Mouse (Mus musculus) embryonic facial prominence, embryonic 11.5 days (tissue): Measurements from ENCODE around the gene 1700020D05Rik. TPM values are rescaled to one million over a fixed set of nuclear protein-coding genes. Genes with fewer than 3 reads are reported as not detected.
"Not testable (repeated sequence)": the region's sequence is repeated elsewhere in the genome, so short reads cannot be mapped to it uniquely, and the experiment has no call there.

Source experiments
- ATAC-seq: fragments of 200-750 bp; cut with Nextera tagmentation; replicated peaks from 2 replicates; pipeline ENCODE4 v1.8.0; 2017; ENCODE audit warnings: low read depth; ENCODE audit not compliant: insufficient number of reproducible peaks, low FRiP score, low TSS enrichment
- DNase-seq: peaks from one replicate; pipeline ENCODE4 v3.0.0-alpha.2; 2015; ENCODE audit warnings: low spot score
- H3K27ac ChIP-seq: fragments of 300-500 bp; sonication (generic); replicated peaks from 2 replicates; pipeline ENCODE4 v1.5.1; 2014; ENCODE audit warnings: mild to moderate bottlenecking, low read depth, low read length, control low read depth
- H3K27me3 ChIP-seq: fragments of 300-500 bp; sonication (generic); 2 replicates; pipeline ENCODE4 v1.6.1; 2014; ENCODE audit warnings: mild to moderate bottlenecking, low read length, moderate library complexity, mixed read lengths; ENCODE audit not compliant: control insufficient read depth, insufficient read depth
- H3K36me3 ChIP-seq: fragments of 300-500 bp; sonication (generic); replicated peaks from 2 replicates; pipeline ENCODE4 v1.6.1; 2014; ENCODE audit warnings: low read depth, mild to moderate bottlenecking, low read length, moderate library complexity, mixed read lengths; ENCODE audit not compliant: control insufficient read depth, insufficient read depth
- H3K4me1 ChIP-seq: fragments of 300-500 bp; sonication (generic); 2 replicates; pipeline ENCODE4 v1.6.1; 2014; ENCODE audit warnings: low read length, mixed read lengths; ENCODE audit not compliant: control insufficient read depth, insufficient read depth
- H3K4me2 ChIP-seq: fragments of 300-500 bp; sonication (generic); 2 replicates; pipeline ENCODE4 v1.6.1; 2014; ENCODE audit warnings: low read depth, mild to moderate bottlenecking, control low read depth, low read length, moderate library complexity
- H3K4me3 ChIP-seq: fragments of 300-500 bp; sonication (generic); 2 replicates; pipeline ENCODE4 v1.5.1; 2014; ENCODE audit warnings: low read depth, low read length, control low read depth
- H3K9ac ChIP-seq: fragments of 300-500 bp; sonication (generic); replicated peaks from 2 replicates; pipeline ENCODE4 v1.6.1; 2014; ENCODE audit warnings: mild to moderate bottlenecking, control low read depth, low read length
- H3K9me3 ChIP-seq: fragments of 300-500 bp; sonication (generic); replicated peaks from 2 replicates; pipeline ENCODE4 v1.6.1; 2016; ENCODE audit warnings: mild to moderate bottlenecking, low read length, inconsistent platforms, mixed read lengths; ENCODE audit not compliant: control insufficient read depth
- WGBS: fragments of 180-500 bp; shearing (Covaris S2); extraction: QIAGEN DNeasy Blood & Tissue Kit; methylation state at CpG from one replicate; pipeline ENCODE4 v1.1.7; 2014; 5-methylcytosine and 5-hydroxymethylcytosine counted together
- polyA plus RNA-seq: library from polyadenylated mRNA; unstranded; fragments of >200 nt; fragmentation: Nextera tagmentation; extraction: Ambion mirVana; gene quantifications from 2 replicates; pipeline ENCODE4 v1.2.1, GENCODE M21; 2014

The 1700020D05Rik gene
- polyA plus RNA-seq, 1 experiment from 2014 or later: not detected

DNA sequence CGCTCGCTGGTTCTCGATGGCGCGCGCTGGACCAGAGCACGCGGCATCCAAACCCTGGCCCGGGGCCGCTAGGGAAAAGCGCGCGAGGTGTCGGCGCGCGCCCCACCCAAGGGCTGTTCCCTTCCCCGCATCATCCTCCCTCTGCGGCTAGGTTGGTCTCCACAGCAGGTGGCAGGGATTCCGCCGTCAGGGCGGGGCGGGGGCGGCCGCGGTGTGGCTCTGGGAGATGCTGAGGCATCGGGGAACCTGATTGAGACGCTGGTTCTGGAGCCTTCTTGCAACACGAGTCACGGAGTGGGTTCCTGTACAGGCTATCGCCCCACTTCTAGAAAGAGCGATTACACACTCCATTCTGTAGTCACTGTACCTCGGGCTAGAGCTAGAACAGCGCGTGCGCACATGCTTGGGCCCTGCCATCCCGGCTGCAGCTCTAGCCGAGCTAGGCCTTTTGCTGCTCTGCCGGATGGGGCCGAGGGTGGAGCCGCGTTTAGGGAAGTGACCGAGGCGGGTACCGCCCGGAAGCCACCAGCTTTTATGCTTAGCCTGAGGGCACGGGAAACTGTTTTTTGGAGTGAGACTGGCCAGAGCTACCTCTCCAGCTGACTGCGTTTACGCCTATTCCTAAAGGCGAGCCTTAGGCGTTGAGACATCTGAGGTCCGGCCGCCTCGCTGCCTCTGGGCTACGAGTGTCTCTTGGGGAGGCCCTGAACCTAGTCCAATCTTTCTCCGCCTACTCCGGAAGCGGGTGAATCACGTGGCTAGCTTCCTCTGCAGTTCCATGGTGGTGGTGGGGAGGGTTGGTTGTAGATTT is 12.5 kb downstream of the 1700020D05Rik start:
- H3K4me1 ChIP-seq: no peaks in the 10 kb centered on the region
- no peaks in the 10 kb centered on the region for H3K9me3 ChIP-seq
- H3K4me2 ChIP-seq: peak overlapping the region; percentile 57
- DNase-seq: peak; percentile 82
- peak; percentile 7; the same call in 1 of the 2 replicates for ATAC-seq
- no peaks in the 10 kb centered on the region for H3K27me3 ChIP-seq
- H3K4me3 ChIP-seq: peak overlapping the region; percentile 99
- peak overlapping the region; percentile 99 for H3K27ac ChIP-seq
- H3K36me3 ChIP-seq: peaks cover 6% of the 10 kb centered on the region
- H3K9ac ChIP-seq: peak overlapping the region; percentile 93
- under 1% methylated on average over 58 of the region's 59 CpGs for WGBS

DNA sequence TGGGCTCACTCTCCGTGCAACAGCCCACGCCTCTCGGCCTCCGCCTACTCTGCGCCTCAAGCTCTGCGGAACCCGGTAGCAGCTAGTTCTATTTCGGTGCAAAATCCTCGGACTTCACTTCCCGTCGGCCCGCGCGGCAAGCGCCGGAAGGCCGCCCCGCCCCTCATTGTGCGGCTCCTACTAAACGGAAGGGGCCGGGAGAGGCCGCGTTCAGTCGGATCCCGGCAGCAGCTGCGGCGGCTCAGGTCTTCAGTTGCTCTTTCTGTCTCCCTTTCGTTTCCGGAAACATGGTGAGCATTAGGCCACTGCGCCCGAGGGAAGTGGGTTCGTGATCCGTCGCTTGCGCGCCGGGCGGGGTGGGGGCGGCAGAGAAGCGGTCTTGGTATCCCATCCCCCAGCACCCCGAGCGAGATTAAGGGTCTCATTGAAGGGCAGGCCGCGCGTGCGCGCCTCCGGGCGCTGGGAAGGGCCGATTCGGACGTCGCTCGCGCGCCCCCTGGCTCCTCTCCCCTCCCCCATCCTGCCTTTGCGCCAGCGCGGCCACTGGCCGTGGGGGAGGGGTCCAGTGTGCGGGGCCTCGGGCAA is 13.2 kb downstream of the 1700020D05Rik start, which contains the start of gene Cfl1:
Gene Cfl1, plus strand, starts transcription at position 143 of the 585 bp plus-strand sequence.
- under 1% methylated on average over 58 of the region's 62 CpGs for WGBS
- Histone ChIP-seq H3K9ac (peak within 1 kb of the TSS; percentile 93), H3K36me3 (peaks cover 6% of the 10 kb centered on the region), H3K27me3 (no peaks in the 10 kb centered on the region), H3K4me2 (peak within 1 kb of the TSS; percentile 81), H3K4me3 (peak within 1 kb of the TSS; percentile 99), H3K27ac (peak within 1 kb of the TSS; percentile 99), H3K9me3 (no peaks in the 10 kb centered on the region), H3K4me1 (no peaks in the 10 kb centered on the region)
- peak; percentile 53 for ATAC-seq
- DNase-seq: peak; percentile 97

DNA sequence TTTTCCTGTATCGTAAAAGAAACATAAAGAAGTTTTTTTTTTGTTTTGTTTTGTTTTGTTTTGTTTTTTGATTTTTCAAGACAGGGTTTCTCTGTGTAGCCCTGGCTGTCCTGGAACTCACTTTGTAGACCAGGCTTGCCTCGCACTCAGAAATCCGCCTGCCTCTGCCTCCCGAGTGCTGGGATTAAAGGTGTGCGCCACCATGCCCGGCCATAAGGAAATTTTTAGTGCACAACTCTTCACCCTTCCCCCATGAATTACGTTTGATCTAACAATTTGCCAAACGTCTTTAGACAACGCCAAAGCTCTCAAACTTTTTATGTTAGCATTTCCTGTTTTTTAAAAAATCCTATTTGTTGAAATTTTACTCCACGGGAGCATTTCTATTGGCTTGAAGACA is 13.9 kb downstream of the 1700020D05Rik start:
- not testable (repeated sequence) for H3K4me3 ChIP-seq, H3K9ac ChIP-seq, H3K4me2 ChIP-seq, ATAC-seq, H3K9me3 ChIP-seq, H3K27me3 ChIP-seq, DNase-seq, H3K36me3 ChIP-seq, H3K4me1 ChIP-seq
- H3K27ac ChIP-seq: peak overlapping the region; percentile 99
- 55% methylated on average over 10 of the region's 10 CpGs for WGBS

DNA sequence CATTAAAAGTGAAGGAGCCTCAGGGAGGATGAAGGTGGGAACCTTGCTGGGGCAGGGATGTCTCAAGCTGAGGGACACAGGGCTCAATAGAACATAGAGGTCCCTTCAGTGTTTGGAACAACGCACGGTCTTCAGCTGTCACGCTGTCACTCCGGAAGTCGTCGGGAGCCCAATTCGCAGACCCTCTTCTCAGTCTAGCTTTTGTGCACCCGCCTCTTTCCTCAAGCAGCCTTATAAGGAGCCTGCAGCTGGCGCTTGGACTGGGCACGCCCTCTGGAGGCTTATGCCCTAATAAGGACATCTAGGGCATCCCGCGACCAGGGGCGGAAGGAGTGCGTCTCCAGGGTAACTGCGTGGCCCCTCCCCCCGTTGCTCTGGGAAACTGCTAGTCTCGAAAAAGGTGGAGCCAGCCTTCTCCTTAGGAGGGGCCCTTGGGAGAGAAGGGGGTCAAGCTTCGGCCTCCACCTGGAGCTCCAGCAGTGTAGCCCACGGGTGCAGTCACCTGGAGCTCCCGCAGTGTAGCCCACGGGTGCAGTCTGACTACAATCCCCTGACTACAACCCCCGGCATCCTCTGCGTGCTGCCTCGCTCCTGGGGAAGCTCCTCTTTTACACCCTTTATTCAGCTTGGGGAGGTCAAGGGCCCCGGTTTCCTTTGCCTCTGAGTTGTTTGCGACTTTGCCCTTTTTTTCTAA is 14.6 kb downstream of the 1700020D05Rik start:
- peak overlapping the region; percentile 52 for H3K9ac ChIP-seq
- peak overlapping the region; percentile 81 for H3K4me2 ChIP-seq
- no peaks in the 10 kb centered on the region for H3K4me1 ChIP-seq
- ATAC-seq (peak; percentile 82), DNase-seq (peak; percentile 99)
- no peaks in the 10 kb centered on the region for H3K27me3 ChIP-seq
- H3K36me3 ChIP-seq: peaks cover 4% of the 10 kb centered on the region
- H3K4me3 ChIP-seq: peak overlapping the region; percentile 48
- WGBS: 0% methylated on average over 26 of the region's 26 CpGs
- peak overlapping the region; percentile 99 for H3K27ac ChIP-seq
- H3K9me3 ChIP-seq: no peaks in the 10 kb centered on the region

DNA sequence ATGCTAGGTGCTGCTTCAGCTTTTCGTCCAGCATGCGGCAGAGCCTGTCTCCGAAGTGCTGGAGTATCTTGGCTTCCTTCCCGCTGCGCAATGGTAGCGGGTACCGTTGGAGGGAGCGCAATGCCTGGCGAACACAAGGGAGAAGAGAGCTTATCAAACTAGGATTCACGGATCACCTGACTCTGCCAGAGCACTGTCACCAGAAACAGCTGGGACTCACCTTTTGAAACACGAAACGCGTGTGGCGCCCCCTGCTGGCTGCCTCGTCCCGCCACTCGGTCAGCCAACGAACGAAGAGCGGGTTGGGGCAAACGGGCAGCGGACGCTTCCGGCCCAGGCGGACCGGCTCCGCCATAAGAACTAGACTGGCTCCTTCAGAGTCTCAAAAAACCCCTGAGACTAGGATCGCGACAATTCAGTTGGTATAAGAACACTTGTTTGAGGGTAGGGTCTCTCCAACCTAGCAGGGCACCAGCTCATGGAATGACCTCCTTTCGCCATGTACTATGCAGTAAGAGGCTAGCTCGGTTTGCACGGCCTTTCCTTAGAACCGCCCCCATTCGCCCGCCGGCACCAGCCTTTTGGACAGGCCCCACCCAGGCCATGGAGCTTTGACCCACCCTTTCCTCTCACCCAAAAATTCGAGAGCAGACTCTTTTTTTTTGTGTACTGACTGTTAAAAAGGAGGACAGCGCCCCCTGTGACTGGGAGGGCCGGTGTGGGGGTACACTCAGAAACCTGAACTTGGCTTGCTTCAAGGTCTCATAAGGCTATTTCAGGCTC is 15.6 kb downstream of the 1700020D05Rik start, which contains the start of gene Mus81:
Gene Mus81, minus strand, starts transcription at position 635 of the 783 bp plus-strand sequence.
- Histone ChIP-seq H3K4me3 (peak within 1 kb of the TSS; percentile 48), H3K4me1 (no peaks in the 10 kb centered on the region), H3K36me3 (peaks cover 4% of the 10 kb centered on the region), H3K4me2 (peak within 1 kb of the TSS; percentile 81), H3K9ac (peak within 1 kb of the TSS; percentile 75), H3K27ac (peak within 1 kb of the TSS; percentile 99), H3K9me3 (no peaks in the 10 kb centered on the region), H3K27me3 (no peaks in the 10 kb centered on the region)
- under 1% methylated on average over 39 of the region's 39 CpGs for WGBS
- DNase-seq (peak; percentile 97), ATAC-seq (peak; percentile 72)

DNA sequence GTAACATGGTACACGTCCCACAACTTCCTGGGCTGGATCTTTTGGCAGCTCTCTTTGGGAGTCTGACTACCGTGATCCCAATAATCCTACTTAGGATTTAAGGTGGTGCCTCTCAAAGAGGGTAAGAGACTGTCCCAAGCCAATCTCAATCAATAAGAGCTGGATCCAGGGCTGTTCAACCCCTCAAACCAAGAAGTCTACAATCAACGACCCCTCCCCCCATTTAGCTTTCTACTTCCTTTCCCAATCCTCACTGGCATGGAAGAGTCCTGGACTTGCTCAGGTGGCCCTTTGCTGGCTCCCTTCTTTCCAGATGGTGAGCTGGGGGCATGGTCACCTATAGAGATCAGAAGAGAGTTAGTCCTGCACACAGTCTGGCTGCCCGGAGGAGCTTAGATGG is 16.8 kb downstream of the 1700020D05Rik start:
- H3K4me2 ChIP-seq: no peak overlapping the region
- no peaks in the 10 kb centered on the region for H3K27me3 ChIP-seq
- H3K4me1 ChIP-seq: no peaks in the 10 kb centered on the region
- H3K27ac ChIP-seq: no peak overlapping the region
- H3K4me3 ChIP-seq: no peak overlapping the region
- H3K9me3 ChIP-seq: no peaks in the 10 kb centered on the region
- WGBS: 87% methylated on average over 4 of the region's 4 CpGs
- no peak overlapping the region for H3K9ac ChIP-seq
- ATAC-seq (no peak), DNase-seq (no peak)
- peaks cover 6% of the 10 kb centered on the region for H3K36me3 ChIP-seq

DNA sequence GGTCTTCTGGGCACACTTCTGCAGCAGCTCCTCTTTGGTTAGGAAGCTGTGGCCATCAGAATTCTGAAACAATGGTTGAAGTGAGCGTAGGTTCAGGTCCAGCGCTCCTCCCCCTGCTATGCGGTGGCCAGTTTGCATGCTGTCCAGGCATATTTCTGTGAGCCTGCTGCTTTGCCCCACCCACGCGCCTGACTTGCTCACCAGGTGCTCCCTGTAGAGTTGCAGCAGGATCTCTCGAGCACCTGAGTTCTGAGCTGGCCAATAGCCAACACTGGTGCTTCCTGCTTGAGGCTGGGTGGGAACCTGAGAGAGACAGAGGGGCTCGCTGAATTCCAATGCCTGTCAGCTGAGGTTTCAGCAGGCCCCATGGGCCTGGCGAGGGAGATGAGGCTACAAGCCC is 17.3 kb downstream of the 1700020D05Rik start:
- DNase-seq (no peak), ATAC-seq (no peak)
- H3K36me3 ChIP-seq: peaks cover 6% of the 10 kb centered on the region
- WGBS: 90% methylated on average over 8 of the region's 8 CpGs
- H3K27me3 ChIP-seq: no peaks in the 10 kb centered on the region
- no peaks in the 10 kb centered on the region for H3K4me1 ChIP-seq
- H3K9ac ChIP-seq: no peak overlapping the region
- H3K4me2 ChIP-seq: no peak overlapping the region
- no peak overlapping the region for H3K4me3 ChIP-seq
- H3K27ac ChIP-seq: no peak overlapping the region
- no peaks in the 10 kb centered on the region for H3K9me3 ChIP-seq
